Mouse (Mus musculus) midbrain, postnatal 0 days (tissue): ENCODE results near the gene Mybpc2. TPM values are rescaled to one million over a fixed set of nuclear protein-coding genes. Genes with fewer than 3 reads are reported as not detected.

Experiments used
- ATAC-seq: fragments of 200-750 bp; cut with Nextera tagmentation; 2 replicates; pipeline ENCODE4 v1.8.0; 2017; ENCODE audit warnings: moderate number of reproducible peaks, mild to moderate bottlenecking, moderate TSS enrichment, moderate library complexity; ENCODE audit not compliant: low FRiP score
- DNase-seq: peaks from one replicate; pipeline ENCODE4 v3.0.0-alpha.2; 2015; ENCODE audit warnings: low spot score
- H3K27ac ChIP-seq: fragments of 300-500 bp; sonication (generic); 2 replicates; pipeline ENCODE4 v1.5.1; 2014; ENCODE audit warnings: low read depth, mild to moderate bottlenecking, low read length, mixed read lengths
- H3K27me3 ChIP-seq: fragments of 300-500 bp; sonication (generic); 2 replicates; pipeline ENCODE4 v1.6.1; 2014; ENCODE audit warnings: low read length, control low read depth, mixed read lengths; ENCODE audit not compliant: insufficient read depth
- H3K36me3 ChIP-seq: fragments of 300-500 bp; sonication (generic); 2 replicates; pipeline ENCODE4 v1.6.1; 2014; ENCODE audit warnings: low read length, control low read depth, mixed read lengths; ENCODE audit not compliant: insufficient read depth
- H3K4me1 ChIP-seq: fragments of 300-500 bp; sonication (generic); 2 replicates; pipeline ENCODE4 v1.6.1; 2014; ENCODE audit warnings: mild to moderate bottlenecking, control low read depth, antibody characterized with exemption, low read length, mixed read lengths; ENCODE audit not compliant: insufficient read depth
- H3K4me2 ChIP-seq: fragments of 300-500 bp; sonication (generic); 2 replicates; pipeline ENCODE4 v1.6.1; 2014; ENCODE audit warnings: low read depth, mild to moderate bottlenecking, low read length, mixed read lengths; ENCODE audit not compliant: poor library complexity, severe bottlenecking
- H3K4me3 ChIP-seq: fragments of 300-500 bp; sonication (generic); 2 replicates; pipeline ENCODE4 v1.5.1; 2014; ENCODE audit warnings: low read depth, mild to moderate bottlenecking, low read length, moderate library complexity
- H3K9ac ChIP-seq: fragments of 300-500 bp; sonication (generic); replicated peaks from 2 replicates; pipeline ENCODE4 v1.6.1; 2014; ENCODE audit warnings: mild to moderate bottlenecking, low read length, moderate library complexity, mixed read lengths; ENCODE audit not compliant: poor library complexity, severe bottlenecking
- H3K9me3 ChIP-seq: fragments of 300-500 bp; sonication (generic); 2 replicates; pipeline ENCODE4 v1.6.1; 2016; ENCODE audit warnings: low read length, control low read depth
- CTCF ChIP-seq: IDR thresholded peaks from 2 replicates; pipeline ENCODE4 v1.5.1; 2016; ENCODE audit warnings: antibody characterized with exemption, mild to moderate bottlenecking
- WGBS: fragments of 180-500 bp; shearing (Covaris S2); extraction: QIAGEN DNeasy Blood & Tissue Kit; methylation state at CpG from one replicate; pipeline ENCODE4 v1.1.7; 2014; 5-methylcytosine and 5-hydroxymethylcytosine counted together
- polyA plus RNA-seq: library from polyadenylated mRNA; unstranded; fragments of >200 nt; fragmentation: Nextera tagmentation; extraction: Ambion mirVana; gene quantifications from 2 replicates; pipeline ENCODE4 v1.2.1, GENCODE M21; 2015
- total RNA-seq: library from RNA; depleted of rRNA; stranded (reverse); fragments of >200 nt; gene quantifications from 2 replicates; pipeline ENCODE4 v1.2.3, GENCODE M21; 2014

Mybpc2 gene
- total and polyA plus RNA-seq, 2 experiments from 2014 or later: 0.27 to 0.28 TPM

DNA sequence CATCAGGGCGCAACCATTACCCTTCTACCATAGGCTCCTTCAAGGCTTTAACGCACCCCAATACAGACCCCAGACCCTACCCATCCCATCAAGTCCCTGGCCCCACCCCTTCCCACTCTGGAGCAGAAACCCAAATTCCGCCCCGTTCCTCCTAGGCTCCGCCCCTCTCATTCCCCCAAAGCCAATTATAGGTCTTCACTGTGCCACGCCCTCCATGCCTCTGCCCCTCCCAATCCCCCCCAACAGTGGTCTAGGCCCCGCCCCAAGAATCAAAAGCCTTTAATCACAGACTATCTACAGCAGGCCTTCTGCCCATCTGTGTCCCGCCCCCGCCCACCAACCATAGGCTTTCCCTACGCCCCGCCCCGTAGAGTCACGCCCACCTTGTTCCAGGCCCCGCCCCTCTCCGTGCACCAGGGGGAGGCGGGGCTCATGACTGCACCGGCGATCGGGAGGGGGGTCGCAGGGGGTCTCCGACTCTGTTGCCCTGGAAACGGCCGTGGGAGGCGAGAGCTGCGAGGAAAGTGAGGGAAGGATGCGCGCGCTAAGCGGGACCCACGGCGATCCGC lies 28.8 kb upstream of the Mybpc2 start:
- H3K27ac ChIP-seq: peak overlapping the region; percentile 79
- no peaks in the 10 kb centered on the region for H3K9me3 ChIP-seq
- H3K4me2 ChIP-seq: peak overlapping the region; percentile 89
- H3K9ac ChIP-seq: peak overlapping the region; percentile 34
- 0 out of 2 replicates have a peak, but pooled peaks cover 3% of the 10 kb centered on the region for H3K27me3 ChIP-seq
- DNase-seq (peak; percentile 90), ATAC-seq (peak; percentile 69)
- H3K4me1 ChIP-seq: 0 out of 2 replicates have a peak, but pooled peaks cover 6% of the 10 kb centered on the region
- peak overlapping the region; percentile 72 for H3K4me3 ChIP-seq
- WGBS: 3% methylated on average over 31 of the region's 32 CpGs
- no peak for TF ChIP-seq CTCF
- H3K36me3 ChIP-seq: peaks cover 19% of the 10 kb centered on the region

DNA sequence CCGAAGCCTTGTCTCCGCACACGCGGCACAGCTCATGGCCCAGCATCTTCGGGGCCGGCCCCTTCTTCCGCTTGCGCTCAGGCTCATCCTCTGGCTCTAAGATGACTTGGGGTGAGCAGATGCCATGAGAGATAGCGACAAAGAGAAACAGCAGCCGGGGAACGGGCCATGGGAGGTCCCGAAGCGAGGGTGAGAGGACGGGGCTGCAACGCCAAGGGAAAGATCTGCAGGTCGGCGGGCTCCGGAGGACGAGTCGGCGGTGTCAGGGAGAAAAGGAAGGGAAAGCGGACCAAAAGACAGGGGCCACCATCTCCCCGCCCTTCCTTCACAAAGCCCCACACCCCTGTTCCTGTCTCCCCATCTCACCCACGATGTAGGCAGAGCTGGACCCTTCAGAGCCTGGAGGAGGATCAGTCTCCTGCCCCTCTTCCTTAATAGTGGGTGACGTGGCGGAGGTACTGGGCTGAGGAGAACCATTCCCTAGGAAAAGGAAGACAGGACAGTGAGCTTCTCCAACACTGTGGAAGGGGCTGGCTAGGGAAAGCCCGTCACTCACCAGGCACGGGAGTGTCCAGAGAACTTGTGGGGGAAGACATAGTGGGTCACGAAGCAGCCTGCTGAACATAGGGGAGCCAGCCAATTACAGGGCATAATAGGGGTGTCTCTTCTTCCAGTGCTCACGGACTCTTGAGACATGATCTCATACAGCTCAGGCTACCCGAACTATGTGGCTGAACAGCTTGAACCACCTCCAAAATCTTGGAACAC lies 27.9 kb upstream of the Mybpc2 start:
- Histone ChIP-seq H3K9me3 (no peaks in the 10 kb centered on the region), H3K9ac (no peak overlapping the region), H3K4me3 (peak overlapping the region; percentile 72), H3K27me3 (0 out of 2 replicates have a peak, but pooled peaks cover 3% of the 10 kb centered on the region), H3K36me3 (peaks cover 19% of the 10 kb centered on the region), H3K27ac (no peak overlapping the region), H3K4me1 (0 out of 2 replicates have a peak, but pooled peaks cover 13% of the 10 kb centered on the region), H3K4me2 (peak overlapping the region; percentile 89)
- DNase-seq (no peak), ATAC-seq (no peak)
- 90% methylated on average over 31 of the region's 31 CpGs for WGBS
- no peak for TF ChIP-seq CTCF

DNA sequence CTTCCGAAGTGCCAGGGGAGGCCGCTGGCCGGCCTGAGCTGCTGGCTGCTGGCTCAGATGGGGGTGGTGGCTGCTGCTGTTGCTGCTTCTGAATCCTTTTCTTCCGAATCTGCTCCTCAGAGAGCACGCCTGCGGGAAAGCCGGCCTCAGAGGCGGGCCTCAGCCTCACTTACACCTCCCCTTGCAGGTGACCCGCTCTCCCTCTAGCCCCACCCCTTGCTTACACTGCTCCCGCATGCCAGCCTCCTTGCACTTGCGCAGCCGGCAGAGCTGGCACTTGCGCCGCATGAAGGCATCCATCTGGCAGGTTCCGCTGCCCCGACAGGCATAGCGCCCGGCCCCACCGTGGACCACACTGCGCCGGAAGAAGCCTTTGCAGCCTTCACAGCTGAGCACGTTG lies 27.3 kb upstream of the Mybpc2 start:
- Histone ChIP-seq H3K27ac (no peak overlapping the region), H3K9ac (no peak overlapping the region), H3K36me3 (peaks cover 19% of the 10 kb centered on the region), H3K9me3 (no peaks in the 10 kb centered on the region), H3K4me3 (no peak overlapping the region), H3K27me3 (0 out of 2 replicates have a peak, but pooled peaks cover 3% of the 10 kb centered on the region), H3K4me2 (no peak overlapping the region), H3K4me1 (0 out of 2 replicates have a peak, but pooled peaks cover 13% of the 10 kb centered on the region)
- ATAC-seq (no peak), DNase-seq (no peak)
- 85% methylated on average over 22 of the region's 22 CpGs for WGBS
- TF ChIP-seq CTCF: no peak

DNA sequence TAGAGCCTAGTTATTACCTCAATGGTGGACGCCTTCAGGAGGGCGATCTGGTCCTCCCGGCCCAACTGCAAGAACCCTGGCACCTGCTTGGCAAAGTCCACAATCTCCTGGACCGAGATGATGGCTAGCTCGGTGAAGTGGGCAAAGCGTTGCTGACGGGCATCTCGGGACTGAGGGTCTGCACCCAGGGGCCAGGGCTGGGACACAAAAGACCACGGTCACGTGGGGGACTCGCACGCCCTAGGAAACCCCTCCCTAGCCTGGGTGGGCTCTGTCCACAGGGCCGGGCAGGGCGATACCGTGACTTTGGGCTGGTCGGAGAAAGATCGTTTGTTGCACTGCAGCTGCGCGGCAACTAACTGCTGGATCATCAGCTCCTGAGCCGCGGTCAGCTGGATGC lies 26.8 kb upstream of the Mybpc2 start:
- WGBS: 95% methylated on average over 21 of the region's 21 CpGs
- no peak for DNase-seq

DNA sequence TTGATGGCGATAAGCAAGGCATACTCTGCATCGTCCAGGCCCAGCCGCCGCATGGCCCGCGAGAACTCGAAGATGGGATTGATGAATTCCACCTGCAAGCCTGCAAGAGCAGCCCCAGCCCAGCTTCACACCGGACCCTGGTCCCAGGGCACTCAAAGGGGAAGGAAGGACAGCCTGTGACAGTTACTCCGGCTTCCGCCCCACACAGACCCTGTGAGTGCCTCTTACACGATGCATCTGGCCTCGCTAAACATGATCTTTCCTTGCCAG lies 25.9 kb upstream of the Mybpc2 start:
- Histone ChIP-seq H3K4me2 (no peak overlapping the region), H3K36me3 (peaks cover 19% of the 10 kb centered on the region)

More for the DNA sequence above, 26.8 kb upstream of the Mybpc2 start:
- H3K4me1 ChIP-seq: 0 out of 2 replicates have a peak, but pooled peaks cover 13% of the 10 kb centered on the region
- peaks cover 19% of the 10 kb centered on the region for H3K36me3 ChIP-seq
- TF ChIP-seq CTCF: no peak
- H3K4me2 ChIP-seq: no peak overlapping the region
- 0 out of 2 replicates have a peak, but pooled peaks cover 3% of the 10 kb centered on the region for H3K27me3 ChIP-seq
- ATAC-seq: no peak
- H3K4me3 ChIP-seq: no peak overlapping the region
- H3K27ac ChIP-seq: no peak overlapping the region
- H3K9ac ChIP-seq: no peak overlapping the region
- H3K9me3 ChIP-seq: no peaks in the 10 kb centered on the region

More for the DNA sequence above, 25.9 kb upstream of the Mybpc2 start:
- ATAC-seq (no peak), DNase-seq (no peak)
- no peak overlapping the region for H3K27ac ChIP-seq
- H3K4me3 ChIP-seq: no peak overlapping the region
- H3K27me3 ChIP-seq: 0 out of 2 replicates have a peak, but pooled peaks cover under 1% of the 10 kb centered on the region
- H3K4me1 ChIP-seq: 0 out of 2 replicates have a peak, but pooled peaks cover 13% of the 10 kb centered on the region
- no peaks in the 10 kb centered on the region for H3K9me3 ChIP-seq
- 99% methylated on average over 12 of the region's 12 CpGs for WGBS
- no peak overlapping the region for H3K9ac ChIP-seq
- no peak for TF ChIP-seq CTCF
